Mouse (Mus musculus): ENCODE results near the gene Zrsr1.

DNA sequence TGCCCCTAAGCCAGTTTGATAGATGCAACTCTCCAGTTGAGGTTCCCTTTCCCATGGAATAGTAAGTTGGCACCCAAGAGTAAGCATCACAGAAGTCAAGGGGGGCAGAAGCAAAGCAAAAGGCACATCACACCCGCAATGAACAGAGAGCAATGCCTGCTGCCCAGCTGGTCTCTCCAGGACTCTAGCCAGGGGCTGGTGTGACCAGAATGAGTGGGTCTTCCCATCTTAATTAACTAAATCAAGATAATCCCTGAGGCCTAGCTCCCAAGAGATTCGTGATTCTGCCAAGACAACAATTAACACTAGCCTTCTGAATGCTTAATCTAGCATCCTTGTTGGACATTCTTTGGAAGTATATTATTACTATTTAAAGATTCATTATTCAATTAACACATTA lies 48.2 kb upstream of the Zrsr1 start:
- TF ChIP-seq CTCF (IDR thresholded peaks at IDR 0.05; ENCODE audit: low read depth, low read length) (no peak), POLR2A (IDR thresholded peaks at IDR 0.05; ENCODE audit: borderline replicate concordance, low read depth, low read length) (no peak)
